Mouse (Mus musculus): ENCODE data around the gene Ccl22.

- TF ChIP-seq CTCF (IDR thresholded peaks at IDR 0.05; ENCODE audit: low read depth, low read length) (no peak), POLR2A (IDR thresholded peaks at IDR 0.05; ENCODE audit: extremely low read depth, insufficient read depth, low read length) (no peak)
These were observed 35.2 kb downstream of the Ccl22 start for GRCm38 (mm10) chr8:94780491-94781154.

Measured in liver, adult 2 months (tissue).